In genomic region chr10:25740956-25741355, GRCm38 (mm10) we compare ENCODE assay signal across 12 mouse cellular contexts.
"Had no signal": no experiment of that assay in that cellular context is flagged by ENCODE, and none has a peak within 500 bp of the region (broad histone marks: within the 10 kb centered on the region; RNA-seq: fewer than 3 reads in every experiment).

No protein-coding gene starts in this region.

- DNase-seq: retina, postnatal 1 day; right cerebral cortex, adult 18-20 months; right cerebral cortex, postnatal 14 days; right cerebral cortex, postnatal 25 days; right cerebral cortex, postnatal 4 days; spleen, adult 18-20 months; thymus, adult 18-20 months; thymus, adult 2 months; thymus, postnatal 14 days; thymus, postnatal 25 days; thymus, postnatal 36 days; thymus, postnatal 4 days had no signal
